ENCODE assay signal across 9 mouse cellular contexts in the genomic region with DNA sequence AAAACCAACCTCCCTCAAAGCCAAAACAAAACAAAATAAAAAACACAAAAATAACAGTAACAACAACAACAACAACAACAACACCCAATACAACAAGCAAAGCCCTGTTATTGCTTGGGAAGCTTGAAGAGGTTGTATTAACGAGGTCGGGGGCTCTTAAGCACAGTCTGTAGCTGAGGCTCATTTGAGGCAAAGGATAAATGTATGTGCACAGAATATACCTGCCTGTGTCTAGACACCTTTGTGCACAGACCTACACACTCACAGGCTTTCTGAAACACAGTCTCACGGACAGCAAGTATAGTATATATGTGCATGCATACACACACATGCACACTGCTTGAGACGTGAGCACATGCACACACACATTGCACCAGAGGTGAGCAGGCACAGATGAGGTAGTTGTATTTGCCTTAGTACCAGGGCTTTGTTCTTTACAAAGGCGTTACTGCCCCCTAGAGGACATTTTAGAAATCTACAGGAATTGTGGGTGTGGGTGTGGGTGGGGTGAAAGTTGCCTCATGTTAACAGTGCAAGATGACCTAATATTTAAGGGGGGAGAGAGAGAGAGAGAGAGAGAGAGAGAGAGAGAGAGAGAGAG. TPM values are rescaled to one million over a fixed set of nuclear protein-coding genes. Genes with fewer than 3 reads are reported as not detected.
DNase-seq lines count a peak whose midpoint lies in the region; ATAC-seq and TF ChIP-seq lines count a peak whose summit lies in the region.
"Had no signal": no experiment of that assay in that cellular context is flagged by ENCODE, and none has a peak within 500 bp of the region (broad histone marks: within the 10 kb centered on the region; RNA-seq: fewer than 3 reads in every experiment).

No protein-coding gene starts in this region.

- H3K36me3 ChIP-seq in heart, embryonic 15.5 days = no peaks in the 10 kb centered on the region
- H3K36me3 ChIP-seq in kidney, postnatal 0 days (ENCODE audit: insufficient read depth, low read length) = no peaks in the 10 kb centered on the region
- no peaks in the 10 kb centered on the region for H3K36me3 ChIP-seq in stomach, embryonic 16.5 days (ENCODE audit: control insufficient read depth, insufficient read depth, low read length)

- peak; percentile 63 for TF ChIP-seq CTCF in kidney, postnatal 0 days (IDR thresholded peaks at IDR 0.05; ENCODE audit: low read depth)

- H3K27ac ChIP-seq in heart, embryonic 15.5 days = no peak overlapping the region
- no peak overlapping the region for H3K27ac ChIP-seq in kidney, postnatal 0 days
- no peak overlapping the region for H3K27ac ChIP-seq in stomach, embryonic 16.5 days (ENCODE audit: low read length)

- no peak overlapping the region for H3K4me2 ChIP-seq in heart, embryonic 15.5 days
- no peak overlapping the region for H3K4me2 ChIP-seq in kidney, postnatal 0 days (ENCODE audit: low read length)
- H3K4me2 ChIP-seq in stomach, embryonic 16.5 days (ENCODE audit: low read depth, low read length) = no peak overlapping the region

- no peak overlapping the region for H3K4me3 ChIP-seq in heart, embryonic 15.5 days
- no peak overlapping the region for H3K4me3 ChIP-seq in kidney, postnatal 0 days (replicated peaks; ENCODE audit: low read depth, low read length)
- H3K4me3 ChIP-seq in stomach, embryonic 16.5 days (replicated peaks; ENCODE audit: low read length) = no peak overlapping the region
- H3K4me3 ChIP-seq: erythroblast, embryonic 14.5 days had no signal

- DNase-seq in spleen, postnatal 36 days (ENCODE audit: low spot score in 2 of 2) = peak; percentile 32 to 38
- no peak for DNase-seq in spleen, postnatal 14 days (ENCODE audit: low spot score in 2 of 2)
- peak; percentile 30 for DNase-seq in cerebellum, adult 8-10 months
- peak; percentile 75 for DNase-seq in kidney, postnatal 0 days (ENCODE audit: low spot score)
- no peak for DNase-seq in frontal cortex, postnatal 14 days (ENCODE audit: low spot score in 2 of 2)

- 24% methylated on average over 5 of the region's 5 CpGs for WGBS in heart, embryonic 15.5 days
- WGBS in kidney, postnatal 0 days = 30% methylated on average over 5 of the region's 5 CpGs
- WGBS in stomach, embryonic 16.5 days = 24% methylated on average over 5 of the region's 5 CpGs

- H3K27me3 ChIP-seq in heart, embryonic 15.5 days = peaks cover 19% of the 10 kb centered on the region; the same call in 1 of the 2 replicates
- H3K27me3 ChIP-seq in kidney, postnatal 0 days (ENCODE audit: insufficient read depth, low read length) = no peaks in the 10 kb centered on the region
- H3K27me3 ChIP-seq in stomach, embryonic 16.5 days (ENCODE audit: control insufficient read depth, insufficient read depth, low read length) = peaks cover 5% of the 10 kb centered on the region; the same call in 1 of the 2 replicates

- ATAC-seq in heart, embryonic 15.5 days (replicated peaks; ENCODE audit: insufficient number of reproducible peaks, insufficient read depth, low FRiP score, low read depth) = peak; percentile 39; the same call in 1 of the 2 replicates
- ATAC-seq in kidney, postnatal 0 days (replicated peaks; ENCODE audit: low FRiP score, low read depth) = peak; percentile 59; the same call in 1 of the 2 replicates
- peak; percentile 90 for ATAC-seq in megakaryocyte-erythroid progenitor cell, adult 5-6 weeks (replicated peaks; ENCODE audit: low FRiP score, low TSS enrichment, poor library complexity, severe bottlenecking)
- peak; percentile 58; the same call in 1 of the 2 replicates for ATAC-seq in stomach, embryonic 16.5 days (ENCODE audit: insufficient read depth, low FRiP score)

- H3K9me3 ChIP-seq in heart, embryonic 15.5 days (replicated peaks) = no peaks in the 10 kb centered on the region
- no peaks in the 10 kb centered on the region for H3K9me3 ChIP-seq in kidney, postnatal 0 days (replicated peaks; ENCODE audit: low read length)
- H3K9me3 ChIP-seq in stomach, embryonic 16.5 days (replicated peaks; ENCODE audit: control insufficient read depth, low read length) = no peaks in the 10 kb centered on the region

- no peak overlapping the region for H3K9ac ChIP-seq in heart, embryonic 15.5 days
- no peak overlapping the region for H3K9ac ChIP-seq in kidney, postnatal 0 days (ENCODE audit: low read depth, low read length)
- no peak overlapping the region for H3K9ac ChIP-seq in stomach, embryonic 16.5 days (ENCODE audit: low read length)

- H3K4me1 ChIP-seq in heart, embryonic 15.5 days (replicated peaks) = no peaks in the 10 kb centered on the region
- H3K4me1 ChIP-seq in kidney, postnatal 0 days (replicated peaks; ENCODE audit: insufficient read depth, low read length) = no peaks in the 10 kb centered on the region
- no peaks in the 10 kb centered on the region for H3K4me1 ChIP-seq in stomach, embryonic 16.5 days (ENCODE audit: control insufficient read depth, insufficient read depth, low read length)

RNA-seq across cellular contexts. Expression of a gene that starts 10.4 kb away (rescaled TPM):
- polyA plus RNA-seq in heart, embryonic 15.5 days (2015; fragmentation: Nextera tagmentation; extraction: Ambion mirVana) = 15.6 and 18.3 TPM in 2 replicates
- 16.1 and 18.5 TPM in 2 replicates for polyA plus RNA-seq in kidney, postnatal 0 days (2015; fragmentation: Nextera tagmentation; extraction: Ambion mirVana)
- 8.2 and 9.3 TPM in 2 replicates for total RNA-seq in megakaryocyte-erythroid progenitor cell, adult 5-6 weeks (2014; fragmentation: Nextera tagmentation)
- total RNA-seq in megakaryocyte-erythroid progenitor cell, adult 5-6 weeks (2017) = 14.0 and 33.9 TPM in 2 replicates
- polyA plus RNA-seq in stomach, embryonic 16.5 days (2015; fragmentation: Nextera tagmentation; extraction: Ambion mirVana) = 23.5 and 28.7 TPM in 2 replicates

RNA-seq across cellular contexts. Expression of a gene that starts 15.9 kb away (rescaled TPM):
- 2.4 and 2.7 TPM in 2 replicates for polyA plus RNA-seq in heart, embryonic 15.5 days (2015; fragmentation: Nextera tagmentation; extraction: Ambion mirVana)
- polyA plus RNA-seq in kidney, postnatal 0 days (2015; fragmentation: Nextera tagmentation; extraction: Ambion mirVana) = 2.1 and 2.8 TPM in 2 replicates
- not detected in 2 replicates for total RNA-seq in megakaryocyte-erythroid progenitor cell, adult 5-6 weeks (2014; fragmentation: Nextera tagmentation)
- not detected in 2 replicates for total RNA-seq in megakaryocyte-erythroid progenitor cell, adult 5-6 weeks (2017)
- 3.5 and 4.1 TPM in 2 replicates for polyA plus RNA-seq in stomach, embryonic 16.5 days (2015; fragmentation: Nextera tagmentation; extraction: Ambion mirVana)
- polyA plus RNA-seq: erythroblast, embryonic 14.5 days had no signal

RNA-seq across cellular contexts. Expression of a gene that starts 25.4 kb away (rescaled TPM):
- 6.7 and 8.9 TPM in 2 replicates for polyA plus RNA-seq in heart, embryonic 15.5 days (2015; fragmentation: Nextera tagmentation; extraction: Ambion mirVana)
- 10.3 and 10.4 TPM in 2 replicates for polyA plus RNA-seq in kidney, postnatal 0 days (2015; fragmentation: Nextera tagmentation; extraction: Ambion mirVana)
- total RNA-seq in megakaryocyte-erythroid progenitor cell, adult 5-6 weeks (2014; fragmentation: Nextera tagmentation) = 9.7 and 24.7 TPM in 2 replicates
- 0.52 and 1.6 TPM in 2 replicates for total RNA-seq in megakaryocyte-erythroid progenitor cell, adult 5-6 weeks (2017)
- 13.8 and 14.8 TPM in 2 replicates for polyA plus RNA-seq in stomach, embryonic 16.5 days (2015; fragmentation: Nextera tagmentation; extraction: Ambion mirVana)
- polyA plus RNA-seq: erythroblast, embryonic 14.5 days had no signal

Comparison
In these comparisons a context has a peak if more than half of its experiments do, and no peak if none do; other contexts are left out.
1. DNase-seq: peak in spleen, postnatal 36 days (2 of 2), cerebellum, adult 8-10 months (single experiment) and kidney, postnatal 0 days (single experiment); none in spleen, postnatal 14 days (0 of 2) and frontal cortex, postnatal 14 days (0 of 2).
2. ATAC-seq: peak in every context shown above with its lines; median percentile 90 in megakaryocyte-erythroid progenitor cell, adult 5-6 weeks; 59 in kidney, postnatal 0 days; 58 in stomach, embryonic 16.5 days; 39 in heart, embryonic 15.5 days.